Mouse (Mus musculus): ENCODE measurements around the gene Hlcs. TPM values are rescaled to one million over a fixed set of nuclear protein-coding genes. Genes with fewer than 3 reads are reported as not detected.

The Hlcs gene
- polyA plus RNA-seq, 1 experiment from 2014 or later = 8.9 TPM

DNA sequence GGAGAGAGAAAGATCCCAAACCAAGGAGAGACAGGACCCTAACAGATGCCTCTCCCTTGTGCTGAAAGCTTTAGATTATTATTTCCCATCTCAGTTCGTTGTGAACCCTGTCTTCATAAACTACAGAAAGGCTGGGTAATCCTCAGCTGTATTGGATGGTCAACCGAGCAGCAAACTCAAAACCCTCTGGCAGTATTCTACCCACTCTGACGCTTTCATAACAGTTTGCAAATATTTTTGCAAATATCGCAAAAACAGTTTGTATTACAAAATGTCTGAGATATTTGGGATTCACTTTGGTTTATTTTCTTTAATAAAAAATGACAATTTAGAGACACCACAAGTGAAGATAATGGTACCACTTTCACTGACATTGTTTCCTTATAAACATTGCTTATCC lies 1.4 kb downstream of the Hlcs start:
- peak overlapping the region; percentile 82 for H3K4me2 ChIP-seq (replicated peaks; ENCODE audit: low read depth, low read length)
- H3K9ac ChIP-seq (replicated peaks; ENCODE audit: low read length) = 0 out of 2 replicates have a peak overlapping the region, but pooled peaks have one; percentile 44
- H3K27ac ChIP-seq (ENCODE audit: low read length) = no peak overlapping the region
- H3K27me3 ChIP-seq (ENCODE audit: insufficient read depth, low read length) = no peaks in the 10 kb centered on the region
- H3K4me3 ChIP-seq (ENCODE audit: low read length) = no peak overlapping the region
- WGBS = 78% methylated on average over 4 of the region's 4 CpGs
- H3K36me3 ChIP-seq (ENCODE audit: insufficient read depth, low read length) = no peaks in the 10 kb centered on the region
- no peaks in the 10 kb centered on the region for H3K9me3 ChIP-seq (ENCODE audit: low read length)
- H3K4me1 ChIP-seq (ENCODE audit: insufficient read depth, low read length) = peaks cover 10% of the 10 kb centered on the region; the same call in 1 of the 2 replicates
- no peak for ATAC-seq (ENCODE audit: low FRiP score, low TSS enrichment)

DNA sequence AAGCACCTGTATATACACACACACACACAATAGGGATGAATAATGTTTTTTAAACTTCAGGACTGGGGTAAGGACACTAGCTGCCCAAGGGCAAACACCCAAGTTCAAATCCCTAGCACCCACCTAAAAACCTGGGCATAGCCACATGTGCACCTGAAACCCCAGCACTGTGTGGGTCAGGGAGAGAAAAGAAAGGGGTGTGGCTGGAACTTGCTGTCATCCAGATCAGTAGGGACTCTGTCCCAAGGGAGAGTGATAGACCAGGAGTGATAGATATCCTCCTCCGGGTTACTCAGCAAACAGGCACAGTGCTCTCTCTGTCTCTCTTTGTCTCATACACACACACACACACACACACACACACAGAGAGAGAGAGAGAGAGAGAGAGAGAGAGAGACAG lies 2.0 kb downstream of the Hlcs start:
- 69% methylated on average over 1 of the region's 1 CpGs for WGBS
- Histone ChIP-seq H3K27ac (ENCODE audit: low read length) (no peak overlapping the region), H3K27me3 (ENCODE audit: insufficient read depth, low read length) (no peaks in the 10 kb centered on the region), H3K4me1 (ENCODE audit: insufficient read depth, low read length) (peaks cover 10% of the 10 kb centered on the region; the same call in 1 of the 2 replicates), H3K4me3 (ENCODE audit: low read length) (no peak overlapping the region), H3K4me2 (replicated peaks; ENCODE audit: low read depth, low read length) (no peak overlapping the region), H3K36me3 (ENCODE audit: insufficient read depth, low read length) (no peaks in the 10 kb centered on the region), H3K9me3 (ENCODE audit: low read length) (no peaks in the 10 kb centered on the region), H3K9ac (replicated peaks; ENCODE audit: low read length) (no peak overlapping the region)
- no peak for ATAC-seq (ENCODE audit: low FRiP score, low TSS enrichment)

DNA sequence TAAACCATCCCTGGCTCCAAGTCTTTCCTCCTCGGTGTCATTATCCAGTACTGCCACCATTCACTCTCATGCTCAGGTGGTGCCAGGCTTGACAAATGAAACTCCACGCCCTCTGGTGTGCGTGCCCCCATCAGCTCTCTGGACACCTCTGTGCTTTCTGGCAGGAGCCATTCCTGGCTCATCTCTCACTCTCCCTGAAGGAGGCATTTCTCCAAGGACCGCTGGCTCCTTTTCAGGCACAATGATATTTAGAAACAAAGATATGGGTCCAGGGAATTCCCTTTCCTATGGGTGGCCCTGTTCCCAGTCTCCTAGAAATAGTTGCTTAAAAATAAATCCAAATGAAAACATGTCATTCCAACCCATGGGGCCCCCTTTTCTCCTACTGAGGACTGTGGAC lies 4.3 kb downstream of the Hlcs start:
- Histone ChIP-seq H3K4me1 (ENCODE audit: insufficient read depth, low read length) (peaks cover 10% of the 10 kb centered on the region; the same call in 1 of the 2 replicates), H3K4me3 (ENCODE audit: low read length) (no peak overlapping the region), H3K9me3 (ENCODE audit: low read length) (peaks cover 8% of the 10 kb centered on the region), H3K9ac (replicated peaks; ENCODE audit: low read length) (no peak overlapping the region), H3K27ac (ENCODE audit: low read length) (no peak overlapping the region), H3K27me3 (ENCODE audit: insufficient read depth, low read length) (no peaks in the 10 kb centered on the region), H3K36me3 (ENCODE audit: insufficient read depth, low read length) (no peaks in the 10 kb centered on the region), H3K4me2 (replicated peaks; ENCODE audit: low read depth, low read length) (no peak overlapping the region)
- ATAC-seq (ENCODE audit: low FRiP score, low TSS enrichment) = no peak
- 99% methylated on average over 4 of the region's 4 CpGs for WGBS

DNA sequence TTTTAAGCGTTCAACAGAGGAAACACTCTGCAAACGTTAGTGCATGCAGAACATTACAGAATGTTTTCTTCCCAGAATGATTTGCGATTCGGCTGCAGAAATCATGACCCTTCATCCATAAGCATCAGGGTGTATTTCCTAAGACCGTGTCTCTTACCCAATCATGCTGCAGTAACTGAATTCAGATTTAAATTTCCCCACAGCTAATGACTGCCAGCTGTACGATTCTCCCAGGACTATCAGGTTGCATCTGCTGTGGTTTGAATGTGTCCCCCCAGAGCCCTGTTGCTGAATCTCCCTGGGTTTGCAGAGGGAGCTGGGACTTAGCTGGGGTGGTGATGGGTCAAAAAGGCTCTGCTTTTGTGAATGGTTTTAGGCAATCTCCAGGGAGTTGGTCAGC lies 5.4 kb downstream of the Hlcs start:
- no peak overlapping the region for H3K4me2 ChIP-seq (replicated peaks; ENCODE audit: low read depth, low read length)
- no peak for ATAC-seq (ENCODE audit: low FRiP score, low TSS enrichment)
- no peak overlapping the region for H3K9ac ChIP-seq (replicated peaks; ENCODE audit: low read length)
- H3K36me3 ChIP-seq (ENCODE audit: insufficient read depth, low read length) = no peaks in the 10 kb centered on the region
- no peak overlapping the region for H3K27ac ChIP-seq (ENCODE audit: low read length)
- peaks cover 8% of the 10 kb centered on the region for H3K9me3 ChIP-seq (ENCODE audit: low read length)
- 24% methylated on average over 6 of the region's 6 CpGs for WGBS
- peaks cover 14% of the 10 kb centered on the region for H3K4me1 ChIP-seq (ENCODE audit: insufficient read depth, low read length)
- no peak overlapping the region for H3K4me3 ChIP-seq (ENCODE audit: low read length)
- 0 out of 2 replicates have a peak, but pooled peaks cover 4% of the 10 kb centered on the region for H3K27me3 ChIP-seq (ENCODE audit: insufficient read depth, low read length)

DNA sequence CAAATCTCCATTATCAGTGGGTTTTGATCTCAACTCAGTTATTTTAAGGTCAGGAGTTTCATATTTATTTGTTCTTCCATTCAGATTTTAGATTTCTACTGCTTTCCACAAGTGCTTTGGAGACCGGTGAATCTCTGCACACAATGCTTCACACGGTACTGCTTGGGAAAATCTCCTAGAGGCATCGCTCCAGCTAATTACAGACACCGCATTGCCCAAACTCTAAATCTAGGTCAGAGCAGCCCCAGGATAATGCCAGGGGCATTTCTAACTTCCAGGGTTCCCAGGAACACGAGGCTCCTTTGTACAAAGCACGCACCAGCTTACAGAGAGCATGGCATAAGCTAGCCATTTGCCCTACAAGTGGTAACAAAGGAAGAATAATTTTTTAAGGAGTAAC lies 5.8 kb downstream of the Hlcs start:
- Histone ChIP-seq H3K27ac (ENCODE audit: low read length) (no peak overlapping the region), H3K27me3 (ENCODE audit: insufficient read depth, low read length) (0 out of 2 replicates have a peak, but pooled peaks cover 4% of the 10 kb centered on the region)
- 54% methylated on average over 6 of the region's 6 CpGs for WGBS

DNA sequence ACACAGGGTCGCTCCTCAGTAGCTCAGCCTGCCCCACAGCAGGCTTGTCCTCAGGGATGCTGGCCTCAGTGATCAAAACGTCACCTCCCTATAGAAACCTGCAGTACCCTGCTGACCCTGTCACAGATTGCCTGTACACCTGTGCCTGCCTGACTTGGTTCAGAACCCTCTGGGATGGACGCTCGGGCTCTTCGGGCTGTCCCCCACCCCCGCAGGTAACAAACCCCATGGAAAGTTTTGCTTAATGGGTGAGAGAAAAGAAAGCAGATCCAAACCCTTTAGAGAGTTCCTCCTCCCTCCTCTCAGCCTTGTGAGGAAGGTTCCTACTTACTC lies 10.2 kb downstream of the Hlcs start:
- Histone ChIP-seq H3K4me1 (ENCODE audit: insufficient read depth, low read length) (peaks cover 16% of the 10 kb centered on the region), H3K27ac (ENCODE audit: low read length) (no peak overlapping the region), H3K36me3 (ENCODE audit: insufficient read depth, low read length) (no peaks in the 10 kb centered on the region), H3K27me3 (ENCODE audit: insufficient read depth, low read length) (0 out of 2 replicates have a peak, but pooled peaks cover 4% of the 10 kb centered on the region), H3K4me2 (replicated peaks; ENCODE audit: low read depth, low read length) (peak overlapping the region; percentile 54), H3K9me3 (ENCODE audit: low read length) (peaks cover 8% of the 10 kb centered on the region), H3K4me3 (ENCODE audit: low read length) (peak overlapping the region; percentile 26), H3K9ac (replicated peaks; ENCODE audit: low read length) (0 out of 2 replicates have a peak overlapping the region, but pooled peaks have one; percentile 47)
- 26% methylated on average over 6 of the region's 6 CpGs for WGBS
- ATAC-seq (ENCODE audit: low FRiP score, low TSS enrichment) = no peak; the same call in 1 of the 2 replicates

More for the DNA sequence above, 5.8 kb downstream of the Hlcs start:
- no peaks in the 10 kb centered on the region for H3K36me3 ChIP-seq (ENCODE audit: insufficient read depth, low read length)
- ATAC-seq (ENCODE audit: low FRiP score, low TSS enrichment) = no peak
- H3K4me1 ChIP-seq (ENCODE audit: insufficient read depth, low read length) = peaks cover 18% of the 10 kb centered on the region
- no peak overlapping the region for H3K4me3 ChIP-seq (ENCODE audit: low read length)
- H3K9me3 ChIP-seq (ENCODE audit: low read length) = peaks cover 8% of the 10 kb centered on the region
- H3K4me2 ChIP-seq (replicated peaks; ENCODE audit: low read depth, low read length) = no peak overlapping the region
- no peak overlapping the region for H3K9ac ChIP-seq (replicated peaks; ENCODE audit: low read length)

DNA sequence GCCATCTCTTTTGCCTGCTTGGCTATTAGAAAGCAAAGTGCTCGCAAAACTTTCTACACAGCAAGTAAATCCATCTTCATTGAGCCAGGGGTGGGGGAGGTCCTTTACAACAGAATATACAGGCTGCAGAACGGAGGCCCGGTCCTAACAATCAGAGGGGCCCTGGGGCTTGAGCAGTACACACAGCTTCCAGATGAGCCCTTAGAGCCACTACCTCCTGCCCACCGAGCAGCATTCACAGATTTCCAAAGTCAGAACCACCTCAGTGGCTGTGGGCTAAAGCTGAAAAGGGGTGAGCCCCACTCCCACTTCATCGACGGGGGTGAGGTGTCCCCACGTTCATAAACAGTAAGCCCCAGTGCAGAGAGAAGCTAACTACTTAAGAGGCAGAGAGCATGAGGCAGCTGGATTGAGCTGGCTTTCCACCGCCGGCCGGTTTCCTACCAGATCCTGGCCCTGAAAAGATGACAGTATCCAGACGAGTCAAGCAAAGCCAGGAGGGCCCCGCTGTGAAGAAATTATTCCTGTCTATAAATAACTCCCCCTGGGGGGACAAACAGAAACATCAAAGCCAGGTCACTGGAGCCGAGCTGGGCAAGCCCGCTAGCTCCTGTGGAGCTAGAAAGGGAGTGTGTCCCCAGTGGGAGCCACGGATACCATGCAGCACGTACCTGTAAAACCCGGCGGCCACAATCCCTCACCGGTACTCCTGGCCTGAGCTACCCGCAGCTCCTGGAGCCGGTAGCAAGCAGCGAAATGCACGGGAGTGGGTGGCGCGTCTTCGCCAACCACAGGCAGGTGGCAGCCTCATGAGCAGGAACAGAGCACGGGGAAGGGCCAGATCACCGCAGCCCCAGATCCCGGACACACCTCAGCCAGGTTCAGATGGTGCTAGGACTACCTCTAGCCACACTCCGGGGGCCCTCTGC lies 10.8 kb downstream of the Hlcs start:
- Histone ChIP-seq H3K36me3 (ENCODE audit: insufficient read depth, low read length) (no peaks in the 10 kb centered on the region), H3K9ac (replicated peaks; ENCODE audit: low read length) (peak overlapping the region; percentile 47), H3K27me3 (ENCODE audit: insufficient read depth, low read length) (0 out of 2 replicates have a peak, but pooled peaks cover 4% of the 10 kb centered on the region), H3K27ac (ENCODE audit: low read length) (no peak overlapping the region), H3K4me2 (replicated peaks; ENCODE audit: low read depth, low read length) (peak overlapping the region; percentile 54), H3K4me3 (ENCODE audit: low read length) (peak overlapping the region; percentile 26), H3K9me3 (ENCODE audit: low read length) (peaks cover 8% of the 10 kb centered on the region), H3K4me1 (ENCODE audit: insufficient read depth, low read length) (peaks cover 13% of the 10 kb centered on the region)
- WGBS = 6% methylated on average over 30 of the region's 30 CpGs
- ATAC-seq (ENCODE audit: low FRiP score, low TSS enrichment) = peak; percentile 69

DNA sequence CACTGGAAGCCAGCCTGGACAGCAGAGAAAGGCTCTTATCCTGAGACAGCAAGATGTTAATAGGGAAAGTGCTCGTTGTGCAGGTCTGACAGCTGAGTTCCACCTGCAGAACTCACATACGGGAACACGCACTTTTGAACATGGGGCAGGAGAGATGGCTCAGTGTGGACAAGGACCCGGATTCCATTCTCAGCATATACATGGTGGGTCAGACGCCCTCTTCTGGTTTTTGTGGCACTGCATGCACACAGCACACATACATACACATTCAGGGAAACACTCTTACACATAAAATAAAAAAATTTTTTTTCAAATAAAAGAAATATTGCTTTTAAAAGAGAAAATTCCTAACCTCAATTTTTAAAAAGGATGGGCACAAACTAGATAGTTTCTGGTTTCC lies 11.7 kb downstream of the Hlcs start:
- 84% methylated on average over 5 of the region's 5 CpGs for WGBS
- H3K9ac ChIP-seq (replicated peaks; ENCODE audit: low read length) = no peak overlapping the region
- ATAC-seq (ENCODE audit: low FRiP score, low TSS enrichment) = no peak
- H3K4me2 ChIP-seq (replicated peaks; ENCODE audit: low read depth, low read length) = no peak overlapping the region
- no peak overlapping the region for H3K27ac ChIP-seq (ENCODE audit: low read length)
- H3K4me1 ChIP-seq (ENCODE audit: insufficient read depth, low read length) = peaks cover 13% of the 10 kb centered on the region
- no peak overlapping the region for H3K4me3 ChIP-seq (ENCODE audit: low read length)
- H3K36me3 ChIP-seq (ENCODE audit: insufficient read depth, low read length) = no peaks in the 10 kb centered on the region
- H3K9me3 ChIP-seq (ENCODE audit: low read length) = peaks cover 8% of the 10 kb centered on the region
- 0 out of 2 replicates have a peak, but pooled peaks cover 4% of the 10 kb centered on the region for H3K27me3 ChIP-seq (ENCODE audit: insufficient read depth, low read length)

DNA sequence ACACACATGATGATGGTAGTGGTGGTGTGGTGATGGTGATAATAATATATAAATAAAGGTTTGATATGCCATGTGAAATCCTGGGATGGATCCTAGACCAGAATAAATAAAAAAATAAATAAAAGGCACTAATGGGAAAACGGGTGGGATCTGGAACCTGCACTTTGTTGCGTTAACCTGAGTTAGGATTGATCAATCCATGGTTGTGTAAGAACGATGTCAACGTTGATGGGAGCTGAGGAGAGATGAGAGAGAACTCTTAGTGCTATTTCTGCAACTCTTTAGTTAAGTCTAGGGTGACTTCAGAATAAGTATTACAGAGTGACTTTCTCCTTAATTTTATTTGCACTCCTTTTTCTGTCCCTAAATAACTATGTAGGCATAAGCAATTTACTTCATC lies 12.2 kb downstream of the Hlcs start:
- no peak overlapping the region for H3K4me3 ChIP-seq (ENCODE audit: low read length)

DNA sequence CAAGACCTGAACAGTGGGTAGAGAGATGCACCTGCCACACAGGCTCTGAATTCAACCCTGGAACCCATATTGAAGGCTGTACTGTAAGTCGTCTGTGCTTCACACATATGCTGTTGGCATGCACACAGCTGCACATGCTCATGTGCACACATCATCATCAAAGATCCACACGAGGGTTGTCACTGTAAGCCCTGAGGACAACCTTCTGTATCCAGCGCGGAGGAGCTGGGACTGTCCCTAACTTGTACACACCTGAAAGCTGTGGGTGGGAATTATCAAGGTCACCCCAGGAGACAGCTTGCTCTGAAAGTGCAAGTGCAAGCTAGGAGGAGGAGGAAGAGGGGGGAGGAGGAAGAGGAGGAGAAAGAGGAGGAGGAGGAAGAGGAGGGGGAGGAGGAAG lies 14.2 kb downstream of the Hlcs start:
- Histone ChIP-seq H3K27me3 (ENCODE audit: insufficient read depth, low read length) (0 out of 2 replicates have a peak, but pooled peaks cover 4% of the 10 kb centered on the region), H3K4me1 (ENCODE audit: insufficient read depth, low read length) (peaks cover 13% of the 10 kb centered on the region), H3K27ac (ENCODE audit: low read length) (no peak overlapping the region), H3K4me2 (replicated peaks; ENCODE audit: low read depth, low read length) (no peak overlapping the region), H3K9me3 (ENCODE audit: low read length) (no peaks in the 10 kb centered on the region), H3K9ac (replicated peaks; ENCODE audit: low read length) (no peak overlapping the region), H3K36me3 (ENCODE audit: insufficient read depth, low read length) (no peaks in the 10 kb centered on the region), H3K4me3 (ENCODE audit: low read length) (no peak overlapping the region)
- 68% methylated on average over 4 of the region's 4 CpGs for WGBS
- ATAC-seq (ENCODE audit: low FRiP score, low TSS enrichment) = no peak

More for the DNA sequence above, 12.2 kb downstream of the Hlcs start:
- Histone ChIP-seq H3K36me3 (ENCODE audit: insufficient read depth, low read length) (no peaks in the 10 kb centered on the region), H3K4me1 (ENCODE audit: insufficient read depth, low read length) (peaks cover 13% of the 10 kb centered on the region), H3K4me2 (replicated peaks; ENCODE audit: low read depth, low read length) (no peak overlapping the region), H3K9me3 (ENCODE audit: low read length) (peaks cover 8% of the 10 kb centered on the region), H3K27ac (ENCODE audit: low read length) (no peak overlapping the region), H3K9ac (replicated peaks; ENCODE audit: low read length) (no peak overlapping the region), H3K27me3 (ENCODE audit: insufficient read depth, low read length) (0 out of 2 replicates have a peak, but pooled peaks cover 4% of the 10 kb centered on the region)
- no peak for ATAC-seq (ENCODE audit: low FRiP score, low TSS enrichment)
- 94% methylated on average over 4 of the region's 4 CpGs for WGBS

Data from kidney, embryonic 16.5 days (tissue).